Mouse (Mus musculus) erythroblast, embryonic 14.5 days (primary cell): Measurements from ENCODE around the gene Gm16368. TPM values are rescaled to one million over a fixed set of nuclear protein-coding genes. Genes with fewer than 3 reads are reported as not detected.
"Not testable (repeated sequence)": the region's sequence is repeated elsewhere in the genome, so short reads cannot be mapped to it uniquely, and the experiment has no call there.

Experiments
- H3K27me3 ChIP-seq: 2 replicates; pipeline ENCODE4 v1.6.1; 2012; ENCODE audit warnings: inconsistent platforms; ENCODE audit not compliant: control insufficient read depth
- H3K36me3 ChIP-seq: 2 replicates; pipeline ENCODE4 v1.6.1; 2012; ENCODE audit warnings: mild to moderate bottlenecking, inconsistent platforms; ENCODE audit not compliant: control insufficient read depth
- H3K4me1 ChIP-seq: 2 replicates; pipeline ENCODE4 v1.6.1; 2012; ENCODE audit warnings: inconsistent platforms; ENCODE audit not compliant: control insufficient read depth
- H3K4me3 ChIP-seq: replicated peaks from 2 replicates; pipeline ENCODE3; 2012; ENCODE audit warnings: moderate library complexity, mild to moderate bottlenecking, inconsistent platforms
- H3K9me3 ChIP-seq: 2 replicates; pipeline ENCODE4 v1.6.1; 2012; ENCODE audit warnings: low read length, inconsistent platforms, mixed read lengths; ENCODE audit not compliant: control insufficient read depth
- polyA plus RNA-seq: library from polyadenylated mRNA; stranded (reverse); fragments of >175 nt; gene quantifications from 2 replicates; pipeline ENCODE4 v1.2.3, GENCODE M21; 2012

Gene Gm16368
- polyA plus RNA-seq, result not detected in 2 replicates

DNA sequence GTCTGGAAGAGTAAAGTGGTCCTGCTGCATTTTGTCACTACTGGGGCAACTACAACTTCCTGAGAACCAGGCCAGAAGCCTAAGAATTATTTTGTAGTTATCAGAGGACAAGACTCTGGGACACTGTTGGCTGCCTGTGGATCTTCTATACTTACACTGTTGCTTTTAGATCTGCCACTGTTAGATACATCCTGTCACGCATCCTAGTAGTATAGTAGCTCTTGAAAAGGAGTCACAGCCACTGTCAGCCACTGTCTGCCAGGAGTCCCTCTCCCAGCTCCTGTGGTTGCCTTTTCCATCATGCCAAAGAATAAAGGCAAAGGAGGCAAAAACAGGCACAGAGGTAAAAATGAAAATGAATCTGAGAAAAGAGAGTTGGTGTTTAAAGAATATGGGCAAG is at the start of gene Gm16368:
Gene Gm16368, plus strand, starts transcription at position 301 of the 400 bp plus-strand sequence.
- not testable (repeated sequence) for H3K27me3 ChIP-seq, H3K9me3 ChIP-seq, H3K36me3 ChIP-seq, H3K4me3 ChIP-seq, H3K4me1 ChIP-seq

DNA sequence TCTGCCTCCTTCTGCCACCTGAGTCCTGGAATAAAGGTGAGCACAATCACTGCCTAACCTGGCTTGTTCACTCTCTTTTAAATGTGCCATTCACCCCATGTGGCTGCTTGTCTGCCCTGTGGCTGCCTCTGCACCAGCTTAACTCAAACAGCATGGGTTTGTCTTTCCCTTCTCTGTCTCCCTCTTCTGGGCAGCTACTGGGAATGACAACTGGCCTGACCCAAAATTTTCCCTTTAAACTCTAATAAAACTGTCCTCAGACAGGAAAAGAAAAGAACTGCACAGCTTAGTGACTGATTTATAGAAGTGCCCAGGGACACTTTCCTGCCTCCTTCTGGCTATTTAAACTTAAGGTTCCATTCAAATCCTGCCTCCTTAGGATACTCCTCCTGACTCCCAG is 44.4 kb upstream of the Gm16368 start:
- H3K27me3 ChIP-seq, H3K4me3 ChIP-seq, H3K4me1 ChIP-seq, H3K9me3 ChIP-seq, H3K36me3 ChIP-seq: not testable (repeated sequence)

DNA sequence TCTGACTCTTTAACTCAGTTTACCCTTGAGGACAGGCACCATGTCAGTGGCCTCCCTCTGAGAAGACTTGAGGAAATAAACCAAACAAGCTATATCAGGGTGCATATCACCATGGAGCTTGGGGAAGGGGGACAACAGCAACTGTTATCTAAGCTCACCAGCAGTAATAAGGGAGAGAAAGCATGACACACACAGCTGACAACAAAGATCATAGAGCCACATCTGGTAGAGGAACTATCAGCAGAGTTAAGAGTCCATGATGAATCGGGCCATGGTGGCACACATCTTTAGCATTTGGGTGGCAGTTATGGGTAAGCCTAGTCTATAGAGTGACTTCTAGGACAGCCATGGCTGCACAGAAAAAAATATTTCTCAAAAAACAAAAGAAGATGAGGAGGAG is 43.8 kb upstream of the Gm16368 start:
- H3K36me3 ChIP-seq, H3K4me3 ChIP-seq, H3K27me3 ChIP-seq: not testable (repeated sequence)

DNA sequence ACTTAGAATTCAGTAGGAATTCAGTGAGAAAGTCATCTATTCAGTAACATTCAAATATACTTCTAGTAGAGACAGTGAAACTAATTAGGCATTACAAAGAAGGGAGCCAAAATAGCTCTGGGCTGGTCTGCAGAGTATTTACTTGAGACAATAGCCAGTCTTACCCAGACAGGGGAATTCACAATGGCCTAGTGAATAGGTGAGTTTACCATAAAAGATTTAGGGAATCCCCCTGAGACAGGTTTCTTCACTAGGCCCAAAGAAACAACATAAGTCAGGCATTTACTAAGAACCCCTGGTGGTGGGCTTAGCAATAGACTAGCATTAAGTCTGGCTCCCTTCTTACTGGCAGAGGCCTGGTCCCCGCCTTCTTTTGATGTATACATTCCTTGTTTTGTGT is 38.3 kb upstream of the Gm16368 start:
- H3K4me1 ChIP-seq, H3K36me3 ChIP-seq, H3K27me3 ChIP-seq, H3K4me3 ChIP-seq, H3K9me3 ChIP-seq: not testable (repeated sequence)

More for the DNA sequence above, 43.8 kb upstream of the Gm16368 start:
- H3K9me3 ChIP-seq, H3K4me1 ChIP-seq: not testable (repeated sequence)

Other genes with a start within 250 kb of the Gm16368 start
- not detected in 2 replicates for gene Gm2001, start 241.4 kb upstream of the Gm16368 start, polyA plus RNA-seq
- not detected in 2 replicates for gene Gm2016, start 209.6 kb upstream of the Gm16368 start, polyA plus RNA-seq
- not detected in 2 replicates for gene Gm2022, start 188.3 kb upstream of the Gm16368 start, polyA plus RNA-seq
- not detected in 2 replicates for gene Gm2035, start 163.8 kb upstream of the Gm16368 start, polyA plus RNA-seq
- not detected in 2 replicates for gene Gm2042, start 129.6 kb upstream of the Gm16368 start, polyA plus RNA-seq
- gene Gm2075, start 71.8 kb upstream of the Gm16368 start, polyA plus RNA-seq, result not detected in 2 replicates
- gene Gm6803, start 64.9 kb upstream of the Gm16368 start, polyA plus RNA-seq, result not detected in 2 replicates
- gene Gm2056, start 56.7 kb upstream of the Gm16368 start, polyA plus RNA-seq, result not detected in 2 replicates
- not detected in 2 replicates for gene Gm10436, start 98.4 kb downstream of the Gm16368 start, polyA plus RNA-seq
- gene Gm8332, start 166.4 kb downstream of the Gm16368 start, polyA plus RNA-seq, result not detected in 2 replicates
- not detected in 2 replicates for gene Gm5662, start 190.8 kb downstream of the Gm16368 start, polyA plus RNA-seq
- gene Gm5039, start 240.3 kb downstream of the Gm16368 start, polyA plus RNA-seq, result not detected in 2 replicates